Mouse (Mus musculus) T-helper 1 cell (primary cell): Measurements from ENCODE around the gene Mapk3.
"Not testable (repeated sequence)": the region's sequence is repeated elsewhere in the genome, so short reads cannot be mapped to it uniquely, and the experiment has no call there.

Source experiments
- in situ Hi-C: fragments of 300-600 bp; cut with MboI, MseI; formaldehyde crosslinking; loops from one replicate; pipeline ENCODE4 v1.15.1; 2025; ENCODE audit warnings: high pct_unique_total_duplicates

Gene Mapk3

DNA sequence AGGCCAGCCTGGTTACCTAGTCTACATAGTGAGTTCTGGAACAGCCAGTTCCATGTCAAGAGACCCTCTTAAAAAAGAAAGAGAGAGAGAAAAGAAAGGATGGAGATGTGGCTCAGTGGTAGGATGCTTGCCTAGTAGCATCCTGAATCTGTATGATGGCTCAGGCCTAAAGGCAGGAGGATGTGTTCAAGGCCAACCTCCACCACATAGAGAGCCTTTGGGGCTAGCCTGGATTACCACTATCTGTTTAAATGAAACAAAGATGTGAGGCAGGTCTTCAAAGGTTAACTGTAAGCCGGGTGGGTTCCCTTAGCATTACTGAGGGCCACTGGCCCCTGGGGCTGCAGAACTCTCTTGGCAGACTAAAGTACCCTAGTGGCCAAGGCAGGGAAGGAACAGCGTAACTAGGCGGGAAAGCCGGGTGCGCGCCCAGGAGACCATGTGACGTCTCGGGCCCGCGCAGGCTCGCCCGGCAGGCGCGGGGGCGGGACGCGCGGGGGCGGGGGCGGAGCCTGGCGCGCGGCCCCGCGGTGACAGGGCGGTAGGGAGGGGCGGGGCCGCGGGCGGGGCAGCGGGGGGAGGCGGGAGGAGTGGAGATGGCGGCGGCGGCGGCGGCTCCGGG, at the start of gene Mapk3:
Gene Mapk3, plus strand, starts transcription at position 552 of the 622 bp plus-strand sequence.
- in situ Hi-C loops = loop anchor here (5.0 kb wide), 1 partner anchor 52 kb away; the partner anchor contains the start of gene Coro1a

DNA sequence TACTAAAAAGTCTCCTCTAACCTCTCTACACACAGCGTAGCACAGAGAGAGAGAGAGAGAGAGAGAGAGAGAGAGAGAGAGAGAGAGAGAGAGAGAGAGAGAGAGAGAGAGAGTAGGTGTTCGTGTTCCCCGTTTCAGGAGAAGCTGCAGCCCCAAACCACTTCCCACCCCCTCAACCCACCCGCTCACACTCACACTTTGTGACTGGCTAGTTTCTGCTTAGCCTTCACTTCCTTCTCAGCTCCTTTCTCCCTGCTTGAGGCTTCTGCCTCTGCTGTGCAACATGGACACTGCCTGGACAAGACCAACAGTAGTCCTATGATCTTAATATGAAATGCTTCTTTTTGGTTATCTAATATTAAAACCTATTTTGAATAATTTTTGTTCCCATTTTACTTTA, 49.1 kb upstream of the Mapk3 start:
- in situ Hi-C loops = no loop called here

DNA sequence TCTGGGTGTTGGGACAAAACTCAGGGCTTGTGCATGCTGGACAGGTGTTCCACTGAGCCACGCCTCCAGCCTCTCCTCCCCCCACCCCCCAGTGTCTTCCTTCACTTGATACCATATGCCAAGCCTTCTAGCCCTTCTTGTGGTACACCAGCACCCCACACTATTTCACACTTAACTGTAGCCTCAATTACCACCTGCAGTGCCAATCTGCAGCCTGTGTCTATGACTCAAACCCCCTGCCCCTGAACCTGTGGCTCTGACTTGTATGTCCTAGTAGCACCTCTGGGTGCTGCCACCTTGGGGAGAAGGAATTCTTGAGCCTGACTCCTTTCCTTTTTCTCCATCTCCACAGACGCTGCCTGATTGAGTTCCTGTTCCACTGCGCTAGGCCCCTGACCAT, 47.5 kb upstream of the Mapk3 start:
- in situ Hi-C loops = no loop called here

DNA sequence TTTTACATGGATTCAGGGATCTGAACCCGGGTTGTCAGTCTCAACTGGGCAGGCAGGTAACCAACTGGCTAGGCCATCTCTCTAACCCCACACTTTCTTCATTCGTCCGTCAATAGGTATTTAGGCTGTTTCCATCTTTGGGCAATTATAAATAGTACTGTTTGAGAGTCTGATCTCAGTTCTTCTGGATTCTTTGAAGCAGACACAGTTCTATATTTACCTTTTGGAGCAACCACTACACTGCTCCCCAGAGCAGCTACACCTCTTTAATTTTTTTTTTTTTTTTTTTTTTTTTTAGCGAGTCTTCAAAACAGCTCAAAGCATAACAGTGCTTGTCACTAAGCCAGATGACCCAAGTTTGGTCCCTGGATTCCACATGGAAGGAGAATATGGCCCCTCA, 43.7 kb upstream of the Mapk3 start:
- in situ Hi-C loops = no loop called here

DNA sequence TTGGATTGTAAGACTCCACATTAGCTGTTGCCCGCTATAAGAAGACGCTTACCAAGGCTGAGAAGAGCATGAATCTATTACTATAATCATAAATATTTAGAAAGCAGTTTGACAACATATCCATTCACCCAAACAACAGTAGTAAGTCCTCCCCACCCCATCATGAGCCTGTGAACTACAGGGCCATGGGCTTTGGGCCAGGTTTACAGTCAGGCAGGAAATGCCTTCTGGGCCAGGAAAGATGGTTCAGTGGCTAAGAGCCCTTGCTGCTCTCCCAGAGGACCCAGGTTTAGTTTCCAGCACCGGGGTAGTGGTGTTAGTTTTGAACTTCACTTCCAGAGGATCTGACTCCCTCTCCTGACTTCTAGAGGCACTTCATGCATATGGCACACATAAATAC, 41.8 kb upstream of the Mapk3 start:
- in situ Hi-C loops = no loop called here

DNA sequence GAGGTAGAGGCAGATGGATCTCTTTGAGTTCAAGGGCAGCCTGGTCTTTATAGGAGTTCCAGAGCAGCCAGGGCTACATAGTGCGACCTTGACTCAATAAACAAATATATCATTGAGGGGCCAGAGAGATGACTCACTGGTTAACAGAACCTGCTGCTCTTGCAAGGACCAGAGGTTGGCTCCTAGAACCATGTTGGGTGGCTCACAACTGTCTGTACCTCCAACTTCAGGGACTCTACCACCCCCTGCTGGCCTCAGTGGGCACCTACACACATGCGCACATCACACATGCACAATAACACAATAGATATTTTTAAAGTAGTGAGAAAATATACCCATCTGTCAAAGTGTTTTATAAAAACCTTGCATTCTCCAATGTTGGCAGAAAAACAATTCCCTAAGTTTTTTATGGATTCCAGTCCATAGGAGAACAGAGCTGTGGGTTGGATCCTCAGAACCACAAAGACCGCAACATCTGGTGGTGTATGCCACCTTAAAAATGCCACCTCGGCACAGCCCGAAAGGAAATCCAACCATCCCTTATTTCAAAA, 40.5 kb upstream of the Mapk3 start:
- in situ Hi-C loops = no loop called here

DNA sequence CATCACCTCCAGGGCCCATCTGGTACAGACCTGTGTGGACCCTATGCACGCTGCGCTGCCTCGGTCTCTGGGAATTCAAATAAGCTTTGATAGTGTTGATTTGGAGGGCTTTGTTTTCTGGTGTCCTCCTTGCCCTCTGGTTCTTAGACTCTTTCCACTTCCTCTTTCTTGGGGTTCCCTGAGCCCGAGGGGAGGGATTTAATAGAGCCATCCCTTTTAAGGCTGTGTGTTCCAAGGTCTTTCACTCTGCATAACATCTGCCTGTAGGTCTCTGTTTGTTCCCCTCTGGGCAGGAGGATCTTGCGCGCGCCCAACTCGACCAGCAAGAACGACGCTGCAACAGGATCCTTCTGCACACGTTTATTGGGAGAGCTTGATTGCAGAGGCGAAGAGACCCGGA, 37.8 kb upstream of the Mapk3 start:
- in situ Hi-C loops = no loop called here

DNA sequence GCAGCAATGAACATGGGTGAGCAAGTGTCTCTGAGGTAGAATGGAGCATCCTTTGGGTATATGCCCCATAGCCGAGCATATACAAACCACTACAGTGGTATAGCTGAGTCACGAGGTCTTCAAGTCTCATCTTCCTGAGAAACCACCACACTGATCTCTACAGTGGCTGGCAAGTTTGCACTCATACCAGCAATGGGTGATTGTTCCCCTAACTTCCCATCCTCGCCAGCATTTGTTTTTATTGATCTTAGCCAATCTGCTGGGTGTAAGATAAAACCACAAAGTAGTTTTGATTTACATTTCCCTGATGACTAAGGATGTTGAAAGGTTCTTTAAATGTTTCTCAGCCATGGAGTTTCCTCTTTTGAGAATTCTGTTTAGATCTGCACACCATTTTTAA, 34.3 kb upstream of the Mapk3 start:
- in situ Hi-C loops = no loop called here

DNA sequence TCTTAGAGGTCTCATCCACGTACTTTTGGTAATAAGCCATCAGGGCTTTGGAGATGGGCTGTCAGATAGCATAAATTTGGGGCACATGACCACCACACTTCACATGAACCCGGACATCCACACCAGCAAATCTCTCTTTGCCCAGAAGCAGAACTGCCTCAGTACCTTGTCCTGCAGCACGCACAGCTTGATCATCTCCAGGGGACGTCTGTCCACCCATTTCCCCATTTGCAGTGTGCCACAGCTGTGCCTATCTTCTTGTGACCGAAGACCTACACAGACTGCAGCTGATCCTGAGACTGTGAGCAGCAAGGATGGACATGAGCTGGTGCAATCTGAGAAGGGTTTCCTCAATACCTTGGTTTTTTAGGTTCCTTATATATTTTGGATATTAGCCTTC, 33.7 kb upstream of the Mapk3 start:
- in situ Hi-C loops = no loop called here

DNA sequence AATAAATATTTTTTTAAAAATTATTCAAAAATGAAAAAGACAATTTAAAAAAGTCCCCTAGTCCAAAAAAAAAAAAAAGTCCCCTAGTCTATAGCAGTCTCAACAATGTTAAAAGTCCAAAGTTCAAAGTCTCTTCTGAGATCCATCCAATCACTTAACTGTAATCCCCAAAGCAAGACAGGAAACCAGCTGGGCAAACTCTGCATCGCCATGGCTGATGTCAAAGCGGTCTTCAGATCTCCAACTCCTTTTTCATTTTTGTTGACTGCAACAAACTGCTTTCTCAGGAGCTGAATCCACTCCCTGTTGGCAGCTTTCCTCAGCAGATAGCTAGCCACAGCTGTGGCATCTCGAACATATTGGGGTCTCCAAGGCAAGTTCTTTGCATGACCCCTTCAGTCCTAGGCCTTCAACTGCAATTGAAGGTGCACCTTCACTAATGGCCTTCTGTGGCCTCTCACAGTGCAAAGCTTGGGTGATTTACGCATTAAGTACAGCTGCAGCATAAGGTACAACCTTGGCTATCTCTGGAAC, 29.1 kb upstream of the Mapk3 start:
- in situ Hi-C loops = not testable (repeated sequence)

DNA sequence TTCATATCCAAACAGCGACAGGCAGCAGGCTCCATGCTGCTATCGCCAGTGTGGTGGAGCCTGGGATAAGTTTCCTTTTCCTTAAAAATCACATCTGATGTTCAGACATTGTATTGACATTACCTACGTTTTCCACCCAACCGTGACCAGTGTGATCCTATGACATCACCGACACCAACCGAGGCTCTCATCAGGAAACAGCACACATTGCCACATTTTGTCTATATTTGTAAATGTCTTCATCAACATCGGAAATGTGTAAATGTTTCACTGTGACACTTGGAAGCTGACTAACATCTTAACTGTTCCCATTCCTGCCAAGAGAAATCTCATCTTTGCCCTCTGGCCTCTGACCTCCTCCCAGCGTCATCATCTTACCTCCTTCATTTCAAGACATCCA, 23.3 kb upstream of the Mapk3 start:
- in situ Hi-C loops = no loop called here

DNA sequence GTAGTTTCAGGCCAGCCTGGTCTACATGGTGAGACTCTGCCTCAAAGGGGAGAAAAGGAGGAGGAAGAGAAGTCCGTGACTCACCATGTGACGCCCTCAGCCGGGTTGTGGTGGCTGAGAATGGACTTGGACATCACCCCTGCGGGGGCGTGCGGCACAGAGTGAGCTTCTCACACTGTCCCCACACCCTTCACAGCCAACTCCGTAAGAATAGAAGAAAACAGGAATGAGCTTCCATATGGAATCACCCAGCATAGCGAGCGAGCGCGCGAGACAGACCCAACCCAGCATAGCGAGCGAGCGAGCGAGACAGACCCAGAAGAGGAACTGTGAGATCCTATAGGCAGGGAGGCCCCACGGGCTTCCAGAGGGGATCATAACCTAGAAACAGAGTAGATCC, 19.9 kb upstream of the Mapk3 start:
- in situ Hi-C loops = no loop called here

DNA sequence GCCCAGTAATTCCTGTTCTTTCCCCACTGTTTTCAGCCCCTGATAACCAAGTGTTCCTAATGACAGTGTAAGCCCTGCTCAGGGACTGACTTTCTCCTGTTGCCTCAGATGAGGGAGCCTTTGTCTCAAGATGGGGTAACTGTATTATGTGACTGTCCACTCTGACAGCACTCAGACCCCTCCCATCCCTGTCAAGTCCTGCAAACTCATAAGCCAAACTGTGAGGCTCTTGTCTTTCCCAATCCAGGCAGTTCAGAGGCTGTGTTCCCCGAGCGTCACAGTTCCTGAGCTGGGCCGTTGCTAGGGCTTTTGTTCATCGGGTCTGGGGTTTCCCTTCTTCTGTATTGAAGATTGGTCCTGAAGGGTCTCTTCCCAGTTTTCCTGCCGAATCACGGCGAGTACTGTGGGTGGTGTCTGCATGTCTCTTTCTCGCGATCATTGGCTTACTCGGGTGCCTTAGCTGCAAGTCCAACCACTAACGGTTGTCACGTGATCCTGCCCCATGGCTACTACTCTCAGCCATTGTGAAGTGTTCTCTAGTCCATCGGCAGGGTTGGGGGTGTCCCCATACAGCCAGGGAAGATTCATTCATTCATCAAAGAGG, 19.2 kb upstream of the Mapk3 start:
- in situ Hi-C loops = no loop called here

DNA sequence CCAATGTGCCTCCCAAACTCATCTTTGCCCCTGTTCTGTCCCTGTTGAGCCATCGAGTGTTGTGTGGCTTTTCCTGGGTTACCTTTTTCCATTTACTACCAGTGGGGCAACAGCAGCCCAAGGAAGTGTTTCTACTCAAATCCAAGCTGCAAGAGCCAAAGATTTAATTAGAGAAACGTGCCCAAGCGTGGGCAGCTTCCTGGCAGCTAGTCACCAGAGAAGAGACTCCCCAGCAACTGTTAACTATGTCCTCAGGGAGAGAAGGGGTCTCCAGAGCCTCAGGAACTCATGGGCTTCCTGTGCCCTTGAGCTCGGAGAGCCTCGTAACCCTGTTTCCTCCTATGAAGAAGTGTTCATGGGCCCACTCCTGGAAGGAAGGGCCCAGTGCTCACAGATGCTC, 18.4 kb upstream of the Mapk3 start:
- in situ Hi-C loops = no loop called here

DNA sequence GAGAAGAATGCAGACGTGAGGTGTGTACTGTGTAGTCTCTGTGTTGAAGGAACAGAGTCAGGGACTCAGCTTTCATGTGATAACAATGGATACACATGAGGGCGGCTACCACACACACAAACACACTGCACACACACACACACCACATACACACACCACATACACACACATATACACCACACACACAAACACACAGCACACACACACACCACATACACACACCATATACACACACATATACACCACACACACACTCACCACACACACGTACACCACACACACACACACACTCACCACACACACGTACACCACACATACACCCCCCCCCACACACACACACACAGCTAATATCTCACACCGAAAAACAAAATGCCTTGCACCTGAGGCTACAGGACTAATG, 17.9 kb upstream of the Mapk3 start:
- in situ Hi-C loops = no loop called here

DNA sequence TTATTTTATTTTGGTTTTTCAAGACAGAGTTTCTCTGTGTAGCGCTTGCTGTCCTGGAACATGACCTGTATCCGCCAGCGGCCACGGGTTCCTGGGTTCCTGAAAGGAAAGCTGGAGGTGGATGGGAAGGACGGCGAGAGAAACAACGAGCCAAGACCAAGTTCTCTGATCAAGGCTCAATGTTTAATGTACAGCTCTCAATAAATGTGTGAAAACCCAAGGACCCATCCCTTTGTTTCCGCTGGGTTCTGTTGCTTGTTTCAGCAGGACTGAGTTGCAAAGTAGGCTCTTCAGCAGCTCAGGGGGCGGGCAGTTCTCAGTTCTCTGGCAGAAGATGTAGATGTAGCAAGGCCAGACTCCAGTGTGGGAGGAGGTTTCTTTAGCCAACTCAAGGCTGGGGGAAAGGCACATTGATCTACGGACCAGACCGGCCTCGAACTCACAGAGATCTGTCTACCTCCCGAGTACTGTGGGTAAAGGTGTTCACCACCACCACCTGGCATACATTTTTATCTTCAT, 17.4 kb upstream of the Mapk3 start:
- in situ Hi-C loops = no loop called here

DNA sequence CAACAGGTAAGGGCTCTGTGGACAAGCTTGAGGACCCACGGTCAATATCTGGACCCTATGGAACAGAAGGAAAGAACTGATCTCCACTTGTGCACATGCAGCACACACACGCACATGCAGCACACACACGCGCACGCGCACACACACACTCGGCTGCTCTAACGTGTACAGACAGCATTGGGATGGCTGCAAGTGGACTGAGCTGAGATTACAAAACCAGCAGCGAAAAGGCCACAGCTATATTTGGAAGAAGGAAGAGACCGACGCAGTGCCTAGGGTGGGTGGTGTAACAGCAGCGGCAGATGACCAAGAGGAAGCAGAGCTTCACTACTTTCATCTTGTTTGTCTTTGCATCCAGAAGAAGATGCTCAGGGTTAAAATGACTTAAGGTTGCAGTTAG, 13.3 kb upstream of the Mapk3 start:
- in situ Hi-C loops = no loop called here

DNA sequence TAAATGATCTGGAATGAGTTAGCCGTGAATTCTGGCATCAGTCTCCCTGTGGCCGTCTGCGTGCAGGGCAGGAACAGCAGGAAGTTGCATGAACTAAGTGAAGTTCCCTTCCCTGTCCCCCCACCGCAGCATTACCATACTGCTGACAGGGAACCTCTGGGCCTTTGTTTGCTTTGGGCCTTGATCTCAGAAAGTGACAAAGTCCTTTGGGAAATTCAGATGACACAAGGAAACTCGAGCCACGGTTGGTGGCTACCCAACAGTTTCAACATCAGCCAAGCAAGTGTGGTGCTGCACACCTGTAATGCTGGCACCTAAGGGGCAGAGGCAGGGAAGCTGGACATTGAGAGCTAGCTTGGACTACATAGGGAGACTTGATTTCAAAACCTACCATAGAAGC, 12.6 kb upstream of the Mapk3 start:
- in situ Hi-C loops = no loop called here

DNA sequence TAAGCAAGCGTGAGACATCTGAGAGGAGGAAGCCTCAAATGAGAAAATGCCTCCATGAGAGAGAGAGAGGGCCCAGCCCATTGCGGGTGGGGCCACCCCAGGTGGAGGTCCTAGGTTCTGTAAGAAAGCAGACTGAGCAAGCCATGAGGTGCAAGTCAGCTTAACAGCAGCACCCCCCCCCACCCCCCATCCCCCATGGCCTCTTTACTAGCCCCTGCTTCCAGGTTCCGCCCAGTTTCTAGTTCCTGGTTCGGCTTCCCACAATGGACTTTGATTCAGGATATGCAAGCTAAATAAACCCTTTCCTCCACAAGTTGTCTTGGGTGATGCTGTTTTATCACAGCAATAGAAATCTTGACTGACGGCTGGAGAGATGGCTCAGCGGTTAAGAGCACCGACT, 10.6 kb upstream of the Mapk3 start:
- in situ Hi-C loops = no loop called here

DNA sequence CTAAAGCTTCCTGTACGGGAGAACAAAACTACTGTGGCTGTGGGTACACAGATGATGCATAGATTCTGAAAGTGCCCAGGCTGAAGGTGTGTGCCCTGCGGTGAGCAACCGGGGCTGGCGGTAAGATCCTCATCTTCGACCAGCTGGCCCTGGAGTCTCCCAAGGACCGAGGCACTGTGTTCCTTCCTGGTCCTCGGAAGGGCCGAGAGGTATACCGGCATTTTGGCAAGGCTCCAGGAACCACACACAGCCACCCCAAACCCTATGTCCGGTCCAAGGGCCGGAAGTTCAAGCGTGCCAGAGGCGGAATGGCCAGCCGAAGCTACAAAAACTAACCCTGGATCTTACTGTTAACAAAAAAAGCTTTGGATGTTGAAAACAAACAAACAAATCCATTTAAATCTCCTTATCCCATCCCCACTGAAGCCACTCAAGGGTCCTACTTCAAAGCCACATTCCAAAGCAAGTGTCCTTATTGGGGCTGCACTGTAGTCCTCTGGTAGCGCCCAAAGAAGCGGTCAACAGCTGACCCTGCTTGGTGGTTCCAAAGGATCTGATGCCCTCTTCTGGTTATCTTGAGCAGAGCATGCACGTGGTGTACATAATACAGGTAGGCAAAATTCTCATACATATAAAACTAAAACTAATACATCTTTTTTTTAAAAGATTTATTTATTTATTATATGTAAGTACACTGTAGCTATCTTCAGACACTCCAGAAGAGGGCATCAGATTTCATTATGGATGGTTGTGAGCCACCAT, 9.6 kb upstream of the Mapk3 start:
- in situ Hi-C loops = no loop called here

DNA sequence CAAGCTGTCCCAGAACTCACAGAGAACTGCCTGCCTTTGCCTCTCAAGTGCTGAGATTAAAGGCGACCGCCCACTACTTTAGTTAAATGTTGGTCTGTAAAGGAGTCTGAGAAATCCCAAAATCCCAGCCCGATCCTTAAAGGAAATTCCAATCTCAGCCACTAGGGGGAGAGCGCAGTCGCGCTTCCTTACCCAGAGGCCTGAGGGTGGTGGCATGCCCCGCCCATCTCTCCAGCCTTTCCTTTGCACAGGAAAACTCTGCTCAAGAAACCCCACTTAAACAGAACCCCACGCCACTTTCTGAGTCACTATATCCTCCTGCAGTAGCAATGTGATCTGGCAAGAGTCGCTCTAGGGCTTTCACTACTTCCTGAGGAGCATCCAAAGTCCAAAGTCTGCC, 4.5 kb upstream of the Mapk3 start:
- in situ Hi-C loops = loop anchor here (5.0 kb wide), 1 partner anchor 48 kb away; the partner anchor contains the start of gene Coro1a

DNA sequence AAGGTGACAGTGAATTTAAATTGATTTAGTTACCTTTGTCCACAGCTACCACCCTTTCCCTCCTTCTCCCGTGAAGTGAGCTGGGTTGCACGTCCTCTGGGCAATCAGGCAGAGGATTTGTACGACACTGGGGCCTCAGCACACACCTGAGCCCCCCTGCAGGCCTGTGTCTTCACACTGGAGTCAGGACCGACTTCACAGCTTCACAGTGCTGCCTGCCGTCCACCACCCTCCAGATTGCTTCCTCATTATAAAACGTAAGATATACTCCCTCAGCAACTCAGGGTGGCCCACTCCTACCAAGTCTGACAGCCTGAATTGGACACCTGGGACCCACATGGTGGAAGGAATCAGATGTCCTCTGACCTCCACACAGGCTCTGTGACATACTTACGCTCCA, 862 bp upstream of the Mapk3 start:
- in situ Hi-C loops = loop anchor here (5.0 kb wide), 1 partner anchor 51 kb away; the partner anchor contains the start of gene Coro1a
